Mouse (Mus musculus) bone marrow macrophage, adult 2 months (primary cell): ENCODE data around the gene Cradd.

ENCODE experiments used
- CTCF ChIP-seq: IDR thresholded peaks from 2 replicates; pipeline ENCODE4 v1.5.1; 2012; ENCODE audit warnings: low read depth, mild to moderate bottlenecking, low read length, moderate library complexity
- POLR2A ChIP-seq: IDR thresholded peaks from 2 replicates; pipeline ENCODE4 v1.6.1; 2012; ENCODE audit warnings: mild to moderate bottlenecking, low read depth, low read length, borderline replicate concordance

- TF ChIP-seq CTCF, result no peak
- no peak for TF ChIP-seq POLR2A
Measured at GRCm38 (mm10) chr10:95199541-95200269, 124.2 kb downstream of the Cradd start.
